ENCODE assay signal across 24 mouse cellular contexts in the genomic region with DNA sequence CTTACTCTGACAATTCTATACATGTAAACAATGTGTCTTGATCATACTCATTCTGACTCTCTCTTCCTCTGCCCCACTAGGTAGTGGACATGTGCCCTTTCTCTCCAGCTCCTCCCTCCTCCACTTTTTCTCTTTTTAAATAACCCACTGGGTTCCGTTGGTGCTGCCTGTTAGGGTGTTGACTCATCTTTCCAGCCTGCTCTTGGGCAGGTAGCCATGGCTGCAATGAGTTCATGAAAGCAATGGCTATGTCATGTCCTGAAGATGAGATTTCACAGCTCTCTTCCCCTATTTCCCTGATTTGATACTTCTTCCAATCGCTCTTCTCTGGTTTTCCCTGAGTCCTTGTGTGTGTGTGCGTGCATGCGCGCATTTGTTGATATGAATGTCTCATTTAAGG.
A peak's percentile ranks its signal among the peaks of the same experiment; 100 is the strongest.
DNase-seq lines count a peak whose midpoint lies in the region; ATAC-seq and TF ChIP-seq lines count a peak whose summit lies in the region.
"Had no signal": no experiment of that assay in that cellular context is flagged by ENCODE, and none has a peak within 500 bp of the region (broad histone marks: within the 10 kb centered on the region; RNA-seq: fewer than 3 reads in every experiment).

No protein-coding gene starts in this region.

- H3K36me3 ChIP-seq in limb, embryonic 13.5 days = no peaks in the 10 kb centered on the region
- no peaks in the 10 kb centered on the region for H3K36me3 ChIP-seq in limb, embryonic 10.5 days
- H3K36me3 ChIP-seq in lung, postnatal 0 days (ENCODE audit: insufficient read depth, low read length) = no peaks in the 10 kb centered on the region
- H3K36me3 ChIP-seq: hindbrain, embryonic 12.5 days; hindbrain, embryonic 15.5 days; intestine, embryonic 15.5 days had no signal

- no peak for TF ChIP-seq EP300 in lung, postnatal 0 days (IDR thresholded peaks at IDR 0.05)

- TF ChIP-seq CTCF in gastrocnemius, adult 2 months (IDR thresholded peaks at IDR 0.05) = no peak
- TF ChIP-seq CTCF in lung, postnatal 0 days (IDR thresholded peaks at IDR 0.05) = no peak

- H3K4me3 ChIP-seq in gastrocnemius, adult 2 months = no peak overlapping the region
- H3K4me3 ChIP-seq in limb, embryonic 13.5 days = no peak overlapping the region
- no peak overlapping the region for H3K4me3 ChIP-seq in limb, embryonic 10.5 days
- no peak overlapping the region for H3K4me3 ChIP-seq in lung, postnatal 0 days (ENCODE audit: low read depth, low read length)
- H3K4me3 ChIP-seq: hindbrain, embryonic 12.5 days; hindbrain, embryonic 15.5 days; intestine, embryonic 15.5 days had no signal

- DNase-seq in gastrocnemius, adult 2 months = no peak
- no peak for DNase-seq in gastrocnemius, adult 8-10 months (ENCODE audit: low spot score in 2 of 2)
- DNase-seq in limb, embryonic 10.5 days (ENCODE audit: low spot score) = no peak
- peak; percentile 30 for DNase-seq in adipocyte (ENCODE audit: low spot score)
- no peak for DNase-seq in adrenal gland, postnatal 25 days
- DNase-seq in lung, postnatal 0 days (ENCODE audit: low spot score) = no peak
- DNase-seq: adrenal gland, adult 2 months; adrenal gland, postnatal 14 days; cerebellum, adult 18-20 months; cerebellum, adult 9-10 months; cerebellum, postnatal 14 days; forebrain, postnatal 0 days; gastrocnemius, postnatal 10 days; gastrocnemius, postnatal 36 days; kidney, adult 18-20 months had no signal

- no peak overlapping the region for H3K9ac ChIP-seq in limb, embryonic 13.5 days
- no peak overlapping the region for H3K9ac ChIP-seq in lung, postnatal 0 days (replicated peaks; ENCODE audit: low read depth)
- H3K9ac ChIP-seq: forebrain, postnatal 0 days; hindbrain, embryonic 12.5 days; hindbrain, embryonic 15.5 days; intestine, embryonic 15.5 days had no signal

- peak overlapping the region; percentile 86; the same call in 1 of the 2 replicates for H3K27ac ChIP-seq in gastrocnemius, adult 2 months
- 0 out of 2 replicates have a peak overlapping the region, but pooled peaks have one; percentile 87 for H3K27ac ChIP-seq in limb, embryonic 13.5 days
- no peak overlapping the region for H3K27ac ChIP-seq in limb, embryonic 10.5 days
- H3K27ac ChIP-seq in lung, postnatal 0 days (ENCODE audit: low read length) = no peak overlapping the region
- H3K27ac ChIP-seq: hindbrain, embryonic 12.5 days; hindbrain, embryonic 15.5 days; intestine, embryonic 15.5 days had no signal

- H3K27me3 ChIP-seq in limb, embryonic 13.5 days = no peaks in the 10 kb centered on the region
- H3K27me3 ChIP-seq in limb, embryonic 10.5 days (ENCODE audit: low read depth, poor library complexity, severe bottlenecking) = no peaks in the 10 kb centered on the region
- no peaks in the 10 kb centered on the region for H3K27me3 ChIP-seq in lung, postnatal 0 days (replicated peaks; ENCODE audit: insufficient read depth, low read length)
- H3K27me3 ChIP-seq: hindbrain, embryonic 12.5 days; hindbrain, embryonic 15.5 days; intestine, embryonic 15.5 days; Patski had no signal

- intact Hi-C loops in gastrocnemius, adult 2 months (cut with DNase I) = loop anchor here (5.0 kb wide), 1 partner anchor 77 kb away; no protein-coding TSS in a partner anchor

- H3K4me1 ChIP-seq in limb, embryonic 13.5 days = peaks cover 28% of the 10 kb centered on the region
- H3K4me1 ChIP-seq in limb, embryonic 10.5 days = peaks cover 26% of the 10 kb centered on the region
- H3K4me1 ChIP-seq in lung, postnatal 0 days (ENCODE audit: insufficient read depth, low read depth, low read length) = 0 out of 2 replicates have a peak, but pooled peaks cover 5% of the 10 kb centered on the region

- 92% methylated on average over 5 of the region's 5 CpGs for WGBS in limb, embryonic 13.5 days
- WGBS in limb, embryonic 10.5 days = 97% methylated on average over 5 of the region's 5 CpGs
- 89% methylated on average over 5 of the region's 5 CpGs for WGBS in lung, postnatal 0 days

- no peak for ATAC-seq in limb, embryonic 13.5 days (ENCODE audit: low FRiP score, low read depth)
- no peak for ATAC-seq in inflammation-experienced regulatory T-cells, adult 6 months
- ATAC-seq in lung, postnatal 0 days = no peak
- ATAC-seq: CD4-positive, CD25-positive, alpha-beta regulatory T cell, adult 4 months; forebrain, embryonic 14.5 days; forebrain, postnatal 0 days; intestine, embryonic 15.5 days; Patski had no signal

- H3K9me3 ChIP-seq in limb, embryonic 13.5 days = no peaks in the 10 kb centered on the region
- H3K9me3 ChIP-seq in limb, embryonic 10.5 days (replicated peaks) = no peaks in the 10 kb centered on the region
- H3K9me3 ChIP-seq in lung, postnatal 0 days (ENCODE audit: low read length) = no peaks in the 10 kb centered on the region
- H3K9me3 ChIP-seq: hindbrain, embryonic 12.5 days; hindbrain, embryonic 15.5 days; intestine, embryonic 15.5 days had no signal

- no peak overlapping the region for H3K4me2 ChIP-seq in limb, embryonic 13.5 days (replicated peaks)
- no peak overlapping the region for H3K4me2 ChIP-seq in lung, postnatal 0 days (replicated peaks; ENCODE audit: low read depth, low read length)
- H3K4me2 ChIP-seq: heart, embryonic 11.5 days; hindbrain, embryonic 12.5 days; hindbrain, embryonic 15.5 days; intestine, embryonic 15.5 days had no signal

Comparison
In these comparisons a context has a peak if more than half of its experiments do, and no peak if none do; other contexts are left out.
1. H3K27ac ChIP-seq: peak in gastrocnemius, adult 2 months (single experiment) and limb, embryonic 13.5 days (single experiment); none in limb, embryonic 10.5 days (single experiment) and lung, postnatal 0 days (single experiment).